Mouse (Mus musculus): ENCODE measurements around the gene Ddx10. TPM values are rescaled to one million over a fixed set of nuclear protein-coding genes. Genes with fewer than 3 reads are reported as not detected.

Gene Ddx10
- total and polyA plus RNA-seq, 3 experiments = 45.1 to 48.4 (median 46.5) TPM

GRCm38 (mm10) chr9:53101103-53101502 lies 146.8 kb downstream of the Ddx10 start (continued):
- TF ChIP-seq HCFC1 (IDR thresholded peaks at IDR 0.05; ENCODE audit: low read depth, low read length) (no peak), JUND (IDR thresholded peaks at IDR 0.05; ENCODE audit: low read depth, low read length) (no peak), ZKSCAN1 (IDR thresholded peaks at IDR 0.05; ENCODE audit: low read depth, low read length) (no peak)

GRCm38 (mm10) chr9:53095319-53096165 lies 152.3 kb downstream of the Ddx10 start:
- TF ChIP-seq MAFK (IDR thresholded peaks at IDR 0.05; ENCODE audit: borderline replicate concordance, low read depth, low read length) = peak; percentile 65; the same call in 1 of the 2 replicates
- no peak for TF ChIP-seq ZNF384 (IDR thresholded peaks at IDR 0.05; ENCODE audit: low read depth, low read length)
- peaks cover under 1 to 2% of the 10 kb centered on the region in 2 experiments; a peak in 2 of 4 replicates for H3K36me3 ChIP-seq (ENCODE audit: control insufficient read depth in 1 of 2, insufficient read depth in 2 of 2, low read length in 2 of 2)
- H3K4me1 ChIP-seq (ENCODE audit: control insufficient read depth in 1 of 2, insufficient read depth in 2 of 2, low read length in 2 of 2) = peaks cover under 1 to 7% of the 10 kb centered on the region in 2 experiments
- H3K27ac ChIP-seq (ENCODE audit: control insufficient read depth, low read depth, low read length) = no peak overlapping the region
- H3K4me3 ChIP-seq (ENCODE audit: control insufficient read depth in 1 of 2, insufficient read depth in 1 of 2, low read depth in 2 of 2, low read length in 2 of 2) = no peak overlapping the region
- H3K79me2 ChIP-seq (ENCODE audit: control insufficient read depth, insufficient read depth, low read length, poor library complexity) = no peaks in the 10 kb centered on the region
- no peaks in the 10 kb centered on the region for H3K27me3 ChIP-seq (ENCODE audit: control insufficient read depth in 1 of 2, insufficient read depth in 2 of 2, low read length in 2 of 2)
- no peaks in the 10 kb centered on the region for H3K9me3 ChIP-seq (replicated peaks; ENCODE audit: insufficient read depth, low read length)
- no peak overlapping the region for H3K9ac ChIP-seq (ENCODE audit: control insufficient read depth, low read depth, low read length, poor library complexity, severe bottlenecking)
- no peak for DNase-seq (ENCODE audit: low read depth, low spot score)

DNA sequence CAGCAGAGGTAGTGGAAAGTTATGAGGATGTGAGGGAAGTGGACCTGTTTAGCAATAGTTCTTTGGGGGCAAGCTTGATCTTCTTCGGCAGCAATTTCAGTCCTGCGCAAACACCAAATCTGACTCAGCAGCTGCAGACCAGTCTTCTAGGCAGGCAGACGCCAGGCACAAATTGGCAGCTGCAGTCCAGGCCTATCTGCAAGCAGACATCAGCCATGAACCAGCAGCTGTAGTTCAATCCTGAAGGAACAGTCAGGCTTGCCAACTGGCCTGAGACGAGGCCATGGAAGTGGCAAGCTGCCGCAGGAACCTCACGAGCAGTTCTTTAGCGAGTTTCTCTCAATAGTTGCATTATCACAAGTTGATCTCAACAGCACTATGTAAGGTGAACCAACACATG lies 153.3 kb downstream of the Ddx10 start:
- Histone ChIP-seq H3K4me1 (ENCODE audit: control insufficient read depth in 1 of 2, insufficient read depth in 2 of 2, low read length in 2 of 2) (no peaks in the 10 kb centered on the region; a peak in 1 of 4 replicates), H3K4me3 (ENCODE audit: control insufficient read depth in 1 of 2, insufficient read depth in 1 of 2, low read depth in 2 of 2, low read length in 2 of 2) (no peak overlapping the region), H3K27ac (ENCODE audit: control insufficient read depth, low read depth, low read length) (no peak overlapping the region), H3K27me3 (ENCODE audit: control insufficient read depth in 1 of 2, insufficient read depth in 2 of 2, low read length in 2 of 2) (no peaks in the 10 kb centered on the region), H3K9me3 (replicated peaks; ENCODE audit: insufficient read depth, low read length) (no peaks in the 10 kb centered on the region), H3K79me2 (ENCODE audit: control insufficient read depth, insufficient read depth, low read length, poor library complexity) (no peaks in the 10 kb centered on the region), H3K36me3 (ENCODE audit: control insufficient read depth in 1 of 2, insufficient read depth in 2 of 2, low read length in 2 of 2) (peaks cover 0 to 2% of the 10 kb centered on the region in 2 experiments; a peak in 1 of 4 replicates), H3K9ac (ENCODE audit: control insufficient read depth, low read depth, low read length, poor library complexity, severe bottlenecking) (no peak overlapping the region)
- TF ChIP-seq ZC3H11A (IDR thresholded peaks at IDR 0.05; ENCODE audit: low read depth, low read length) = no peak
- no peak for TF ChIP-seq USF2 (IDR thresholded peaks at IDR 0.05; ENCODE audit: borderline replicate concordance in 1 of 2, insufficient read depth in 1 of 2, low read depth in 1 of 2, low read length in 2 of 2)
- no peak for TF ChIP-seq JUND (IDR thresholded peaks at IDR 0.05; ENCODE audit: low read depth, low read length)
- TF ChIP-seq USF1 (IDR thresholded peaks at IDR 0.05; ENCODE audit: low read depth, low read length) = no peak
- no peak for TF ChIP-seq CHD1 (IDR thresholded peaks at IDR 0.05; ENCODE audit: low read depth, low read length)
- TF ChIP-seq POLR2A (IDR thresholded peaks at IDR 0.05; ENCODE audit: control insufficient read depth in 1 of 2, insufficient read depth in 1 of 2, low read depth in 1 of 2, low read length in 2 of 2, poor library complexity in 1 of 2) = no peak
- TF ChIP-seq MAZ (IDR thresholded peaks at IDR 0.05; ENCODE audit: low read depth, low read length) = no peak
- no peak for TF ChIP-seq TCF12 (IDR thresholded peaks at IDR 0.05; ENCODE audit: low read depth, low read length)
- no peak for TF ChIP-seq MAFK (IDR thresholded peaks at IDR 0.05; ENCODE audit: borderline replicate concordance, low read depth, low read length)
- DNase-seq (ENCODE audit: low read depth, low spot score) = no peak

Data from MEL (cell line).